In the genomic region with DNA sequence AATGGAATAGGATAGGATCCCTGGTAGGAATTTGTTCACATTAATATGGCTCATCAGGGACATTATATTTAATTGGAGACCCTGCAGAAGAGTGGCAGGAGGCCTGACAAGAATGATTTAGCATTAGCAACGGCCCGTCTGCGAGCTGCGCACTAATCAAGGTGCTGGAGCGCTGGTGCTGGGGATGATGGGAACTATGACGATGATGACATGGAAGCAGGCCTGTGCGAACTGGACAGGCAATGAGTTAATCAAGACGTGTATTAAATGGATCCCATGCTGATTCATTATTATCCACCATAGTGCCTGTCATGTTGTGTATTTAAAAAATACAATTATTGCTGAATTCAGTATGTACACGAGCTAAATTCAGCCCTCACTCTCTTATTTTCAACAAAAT, we compare ENCODE assay signal across 23 mouse cellular contexts. TPM values are rescaled to one million over a fixed set of nuclear protein-coding genes. Genes with fewer than 3 reads are reported as not detected.
A peak's percentile ranks its signal among the peaks of the same experiment; 100 is the strongest.
DNase-seq lines count a peak whose midpoint lies in the region; ATAC-seq lines count a peak whose summit lies in the region.
"Had no signal": no experiment of that assay in that cellular context is flagged by ENCODE, and none has a peak within 500 bp of the region (broad histone marks: within the 10 kb centered on the region; RNA-seq: fewer than 3 reads in every experiment).

No protein-coding gene starts in this region.

- no peak overlapping the region for H3K4me3 ChIP-seq in forebrain, embryonic 12.5 days (replicated peaks)
- no peak overlapping the region for H3K4me3 ChIP-seq in forebrain, embryonic 10.5 days
- no peak overlapping the region for H3K4me3 ChIP-seq in midbrain, embryonic 12.5 days
- H3K4me3 ChIP-seq in midbrain, embryonic 11.5 days (ENCODE audit: low read depth, low read length): no peak overlapping the region
- no peak overlapping the region for H3K4me3 ChIP-seq in neural tube, embryonic 13.5 days
- no peak overlapping the region for H3K4me3 ChIP-seq in neural tube, embryonic 14.5 days (ENCODE audit: low read depth, low read length)
- H3K4me3 ChIP-seq: embryonic facial prominence, embryonic 15.5 days; limb, embryonic 13.5 days; lung, embryonic 15.5 days had no signal

- H3K27me3 ChIP-seq in forebrain, embryonic 12.5 days: no peaks in the 10 kb centered on the region
- H3K27me3 ChIP-seq in forebrain, embryonic 10.5 days (ENCODE audit: poor library complexity, severe bottlenecking): no peaks in the 10 kb centered on the region
- no peaks in the 10 kb centered on the region for H3K27me3 ChIP-seq in midbrain, embryonic 12.5 days
- no peaks in the 10 kb centered on the region for H3K27me3 ChIP-seq in midbrain, embryonic 11.5 days (ENCODE audit: control insufficient read depth, insufficient read depth, low read length)
- no peaks in the 10 kb centered on the region for H3K27me3 ChIP-seq in neural tube, embryonic 13.5 days
- H3K27me3 ChIP-seq in neural tube, embryonic 14.5 days (ENCODE audit: control insufficient read depth, insufficient read depth, low read length): no peaks in the 10 kb centered on the region
- H3K27me3 ChIP-seq: embryonic facial prominence, embryonic 15.5 days; limb, embryonic 13.5 days; lung, embryonic 15.5 days had no signal

- no peak overlapping the region for H3K27ac ChIP-seq in forebrain, embryonic 12.5 days
- H3K27ac ChIP-seq in forebrain, embryonic 10.5 days: no peak overlapping the region
- H3K27ac ChIP-seq in midbrain, embryonic 12.5 days (replicated peaks): no peak overlapping the region
- H3K27ac ChIP-seq in midbrain, embryonic 11.5 days (ENCODE audit: low read depth, low read length): no peak overlapping the region
- no peak overlapping the region for H3K27ac ChIP-seq in neural tube, embryonic 13.5 days (replicated peaks)
- H3K27ac ChIP-seq in neural tube, embryonic 14.5 days (ENCODE audit: low read depth, low read length): no peak overlapping the region
- H3K27ac ChIP-seq: embryonic facial prominence, embryonic 15.5 days; limb, embryonic 13.5 days; lung, embryonic 15.5 days had no signal

- no peaks in the 10 kb centered on the region for H3K4me1 ChIP-seq in forebrain, embryonic 12.5 days
- H3K4me1 ChIP-seq in forebrain, embryonic 10.5 days: no peaks in the 10 kb centered on the region
- no peaks in the 10 kb centered on the region for H3K4me1 ChIP-seq in midbrain, embryonic 12.5 days
- no peaks in the 10 kb centered on the region for H3K4me1 ChIP-seq in midbrain, embryonic 11.5 days (ENCODE audit: control insufficient read depth, insufficient read depth, low read length)
- H3K4me1 ChIP-seq in neural tube, embryonic 13.5 days (replicated peaks): 0 out of 2 replicates have a peak, but pooled peaks cover 6% of the 10 kb centered on the region
- peaks cover 4% of the 10 kb centered on the region; the same call in 1 of the 2 replicates for H3K4me1 ChIP-seq in neural tube, embryonic 14.5 days (ENCODE audit: control insufficient read depth, insufficient read depth, low read length)
- H3K4me1 ChIP-seq: limb, embryonic 13.5 days; lung, embryonic 15.5 days had no signal

- 64% methylated on average over 9 of the region's 9 CpGs for WGBS in forebrain, embryonic 12.5 days
- WGBS in forebrain, embryonic 10.5 days: 88% methylated on average over 9 of the region's 9 CpGs
- WGBS in midbrain, embryonic 12.5 days: 74% methylated on average over 9 of the region's 9 CpGs
- WGBS in midbrain, embryonic 11.5 days: 82% methylated on average over 9 of the region's 9 CpGs
- 49% methylated on average over 9 of the region's 9 CpGs for WGBS in neural tube, embryonic 13.5 days
- 34% methylated on average over 9 of the region's 9 CpGs for WGBS in neural tube, embryonic 14.5 days

- DNase-seq in forebrain, embryonic 10.5 days (ENCODE audit: extremely low spot score, low spot score): no peak
- DNase-seq in midbrain, embryonic 11.5 days (ENCODE audit: low spot score, missing footprints): no peak
- no peak for DNase-seq in neural tube, embryonic 10.5 days (ENCODE audit: extremely low spot score, low spot score)
- no peak for DNase-seq in adipocyte (ENCODE audit: low spot score)
- DNase-seq: adrenal gland, postnatal 10 days; cerebellum, adult 11 months; cerebellum, adult 9-11 months; gastrocnemius, postnatal 14 days; heart, postnatal 14 days; kidney, adult 9 months; kidney, postnatal 10 days; thymus, adult 2 months; thymus, postnatal 36 days had no signal

- ATAC-seq in forebrain, embryonic 12.5 days (ENCODE audit: low FRiP score): peak; percentile 57; the same call in 1 of the 2 replicates
- ATAC-seq in midbrain, embryonic 12.5 days (ENCODE audit: low FRiP score, low read depth): peak; percentile 34; the same call in 1 of the 2 replicates
- no peak for ATAC-seq in midbrain, embryonic 11.5 days (ENCODE audit: low FRiP score)
- 0 out of 2 replicates have a peak, but pooled peaks have one; percentile 43 for ATAC-seq in neural tube, embryonic 13.5 days (ENCODE audit: low read depth)
- peak; percentile 56; the same call in 1 of the 2 replicates for ATAC-seq in neural tube, embryonic 14.5 days (ENCODE audit: low read depth)
- ATAC-seq: intestine, postnatal 0 days had no signal

- no peak overlapping the region for H3K4me2 ChIP-seq in forebrain, embryonic 12.5 days
- no peak overlapping the region for H3K4me2 ChIP-seq in midbrain, embryonic 12.5 days (replicated peaks)
- H3K4me2 ChIP-seq in midbrain, embryonic 11.5 days: no peak overlapping the region
- no peak overlapping the region for H3K4me2 ChIP-seq in neural tube, embryonic 13.5 days
- no peak overlapping the region for H3K4me2 ChIP-seq in neural tube, embryonic 14.5 days (ENCODE audit: low read depth, low read length)
- H3K4me2 ChIP-seq: embryonic facial prominence, embryonic 15.5 days; limb, embryonic 13.5 days; liver, embryonic 11.5 days; lung, embryonic 15.5 days had no signal

- no peaks in the 10 kb centered on the region for H3K9me3 ChIP-seq in forebrain, embryonic 12.5 days
- H3K9me3 ChIP-seq in forebrain, embryonic 10.5 days: no peaks in the 10 kb centered on the region
- H3K9me3 ChIP-seq in midbrain, embryonic 12.5 days: no peaks in the 10 kb centered on the region
- no peaks in the 10 kb centered on the region for H3K9me3 ChIP-seq in midbrain, embryonic 11.5 days (ENCODE audit: control insufficient read depth, low read length)
- no peaks in the 10 kb centered on the region for H3K9me3 ChIP-seq in neural tube, embryonic 13.5 days
- H3K9me3 ChIP-seq in neural tube, embryonic 14.5 days (ENCODE audit: control insufficient read depth, low read length): no peaks in the 10 kb centered on the region
- H3K9me3 ChIP-seq: embryonic facial prominence, embryonic 15.5 days; G1E; limb, embryonic 13.5 days; lung, embryonic 15.5 days had no signal

- H3K9ac ChIP-seq in forebrain, embryonic 12.5 days: no peak overlapping the region
- H3K9ac ChIP-seq in midbrain, embryonic 12.5 days (replicated peaks): no peak overlapping the region
- no peak overlapping the region for H3K9ac ChIP-seq in midbrain, embryonic 11.5 days (ENCODE audit: low read length)
- no peak overlapping the region for H3K9ac ChIP-seq in neural tube, embryonic 13.5 days
- no peak overlapping the region for H3K9ac ChIP-seq in neural tube, embryonic 14.5 days (replicated peaks; ENCODE audit: low read depth, low read length)
- H3K9ac ChIP-seq: embryonic facial prominence, embryonic 15.5 days; limb, embryonic 13.5 days; lung, embryonic 15.5 days had no signal

- no peaks in the 10 kb centered on the region for H3K36me3 ChIP-seq in forebrain, embryonic 12.5 days (replicated peaks)
- no peaks in the 10 kb centered on the region for H3K36me3 ChIP-seq in forebrain, embryonic 10.5 days (replicated peaks)
- H3K36me3 ChIP-seq in midbrain, embryonic 12.5 days: no peaks in the 10 kb centered on the region
- H3K36me3 ChIP-seq in midbrain, embryonic 11.5 days (ENCODE audit: control insufficient read depth, insufficient read depth, low read length): no peaks in the 10 kb centered on the region
- no peaks in the 10 kb centered on the region for H3K36me3 ChIP-seq in neural tube, embryonic 13.5 days
- no peaks in the 10 kb centered on the region for H3K36me3 ChIP-seq in neural tube, embryonic 14.5 days (ENCODE audit: control insufficient read depth, insufficient read depth, low read length)
- H3K36me3 ChIP-seq: embryonic facial prominence, embryonic 15.5 days; limb, embryonic 13.5 days; lung, embryonic 15.5 days had no signal

RNA-seq across cellular contexts. Expression of a gene that starts 36.7 kb away (rescaled TPM):
- 34.7 and 38.6 TPM in 2 replicates for polyA plus RNA-seq in forebrain, embryonic 12.5 days (2016; fragmentation: Nextera tagmentation; extraction: Ambion mirVana)
- 38.9 and 39.0 TPM in 2 replicates for polyA plus RNA-seq in forebrain, embryonic 10.5 days (2016; fragmentation: Nextera tagmentation; extraction: Ambion mirVana)
- 32.2 and 33.5 TPM in 2 replicates for polyA plus RNA-seq in midbrain, embryonic 12.5 days (2016; fragmentation: Nextera tagmentation; extraction: Ambion mirVana)
- polyA plus RNA-seq in midbrain, embryonic 11.5 days (2014; fragmentation: Nextera tagmentation; extraction: Ambion mirVana): 28.1 and 31.2 TPM in 2 replicates
- polyA plus RNA-seq in neural tube, embryonic 13.5 days (2015; fragmentation: Nextera tagmentation; extraction: Ambion mirVana): 28.2 and 32.0 TPM in 2 replicates
- 27.7 and 29.4 TPM in 2 replicates for polyA plus RNA-seq in neural tube, embryonic 14.5 days (2014; fragmentation: Nextera tagmentation; extraction: Ambion mirVana)
